Mouse (Mus musculus) MEL-GATA-1-ER (cell line): ENCODE measurements around the gene Ccn5.

Source experiments
- DNase-seq: peaks from one replicate; pipeline ENCODE4 v3.0.0-alpha.2; 2012; ENCODE audit warnings: low read depth; ENCODE audit errors: extremely low read depth

Ccn5 gene

DNA sequence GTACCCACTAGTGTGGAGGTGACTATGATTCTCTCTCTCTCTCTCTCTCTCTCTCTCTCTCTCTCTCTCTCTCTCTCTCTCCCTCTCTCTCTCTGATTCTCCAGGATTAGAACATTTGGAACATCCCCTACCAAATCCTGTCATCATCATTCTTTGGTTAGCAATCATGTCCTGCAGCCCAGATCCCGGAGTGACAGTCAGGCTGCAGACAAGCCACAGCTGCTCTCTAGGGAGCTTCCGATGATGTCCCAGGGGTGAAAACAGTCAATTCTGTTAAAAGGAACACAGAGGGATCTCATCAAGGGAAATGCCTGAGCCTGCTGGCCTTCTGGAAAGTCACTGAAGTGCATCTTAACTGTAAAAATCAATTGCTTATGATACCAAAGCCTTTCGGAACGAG is 21.4 kb downstream of the Ccn5 start:
- DNase-seq: no peak

DNA sequence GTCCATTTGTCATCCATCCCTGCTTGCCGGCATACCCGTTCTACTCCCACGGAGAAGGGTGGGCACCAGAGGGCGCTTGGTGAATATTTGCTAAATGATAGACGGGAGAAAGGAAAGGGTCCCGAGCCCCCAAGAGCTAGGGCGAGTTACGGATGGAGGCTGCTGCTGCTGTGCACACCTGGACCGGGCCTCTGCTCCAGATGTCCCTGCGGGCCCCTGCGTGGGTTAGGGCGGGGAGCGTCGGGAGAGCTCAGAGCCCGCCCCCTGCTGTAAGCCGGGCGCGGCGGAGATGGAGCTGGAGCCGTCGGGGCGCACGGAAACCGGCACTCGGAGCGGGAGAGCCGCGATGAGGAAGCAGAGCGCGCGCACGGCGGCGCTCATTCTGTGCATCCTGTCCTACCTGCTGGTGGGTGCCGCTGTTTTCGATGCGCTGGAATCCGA is 32.8 kb downstream of the Ccn5 start, which contains the start of gene Kcnk15:
TSS of gene Kcnk15 (plus strand) at position 191 of the 441 bp plus-strand sequence.
- DNase-seq: no peak

DNA sequence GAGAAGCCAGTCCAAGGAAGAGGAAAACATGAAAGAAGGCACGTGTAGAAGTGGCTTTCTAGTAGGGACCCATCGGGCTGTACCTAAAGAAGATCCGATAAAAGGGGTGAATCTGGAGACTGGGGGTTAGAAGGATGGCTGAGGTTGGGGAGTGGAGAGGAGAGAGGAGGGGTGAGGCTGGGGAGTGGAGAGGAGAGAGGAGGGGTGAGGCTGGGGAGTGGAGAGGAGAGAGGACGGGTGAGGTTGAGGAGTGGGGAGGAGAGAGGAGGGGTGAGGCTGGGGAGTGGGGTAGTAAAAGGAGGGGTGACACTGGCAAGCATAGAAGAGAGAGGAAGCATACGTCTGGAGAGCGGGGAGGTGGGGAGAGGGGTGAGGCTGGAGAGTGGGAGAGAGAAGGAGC is 36.6 kb downstream of the Ccn5 start:
- DNase-seq: no peak

DNA sequence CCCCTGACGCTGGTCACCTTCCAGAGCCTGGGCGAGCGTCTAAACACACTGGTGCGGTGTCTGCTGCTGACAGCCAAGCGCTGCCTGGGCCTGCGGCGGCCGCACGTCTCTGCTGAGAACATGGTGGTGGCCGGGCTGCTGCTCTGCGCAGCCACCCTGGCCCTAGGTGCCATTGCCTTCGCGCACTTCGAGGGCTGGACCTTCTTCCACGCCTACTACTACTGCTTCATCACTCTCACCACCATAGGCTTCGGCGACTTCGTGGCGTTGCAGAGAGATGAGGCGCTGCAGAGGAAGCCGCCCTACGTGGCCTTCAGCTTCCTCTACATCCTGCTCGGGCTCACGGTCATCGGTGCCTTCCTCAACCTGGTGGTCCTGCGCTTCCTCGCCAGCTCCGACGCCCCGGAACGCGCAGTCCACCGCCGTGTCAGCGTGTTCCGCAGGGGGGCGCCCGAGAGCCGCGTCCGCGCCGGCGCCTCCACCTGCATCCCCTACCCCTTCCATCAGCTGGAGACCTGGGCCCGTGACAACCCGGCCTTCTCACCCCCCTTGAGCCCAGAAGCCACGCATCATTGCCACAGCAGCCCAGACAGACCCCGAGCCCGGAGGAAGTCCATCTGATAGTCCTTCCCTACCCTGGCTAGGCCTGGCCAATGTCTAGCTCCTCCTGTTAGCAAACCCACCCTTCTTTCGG is 37.7 kb downstream of the Ccn5 start:
- no peak for DNase-seq

DNA sequence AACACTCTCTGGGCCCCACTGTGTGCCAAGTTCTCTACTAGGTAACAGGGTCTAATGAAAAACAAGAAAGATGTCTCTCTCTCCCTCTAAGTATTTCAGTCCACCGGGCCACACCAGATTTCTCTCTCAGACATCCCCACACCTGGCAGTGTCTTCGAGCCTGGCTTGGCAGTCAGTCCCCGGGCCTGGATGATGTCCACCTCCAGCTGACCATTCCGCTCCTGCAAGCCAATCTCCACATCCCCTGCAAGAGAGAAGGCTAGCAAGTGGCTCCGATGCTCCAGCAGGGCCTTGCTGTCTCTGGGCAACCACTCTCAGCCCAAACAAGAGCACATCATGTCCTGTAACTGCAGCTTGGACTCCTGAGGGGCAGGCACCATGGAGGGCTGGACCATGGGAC is 44.6 kb downstream of the Ccn5 start:
- DNase-seq: no peak

DNA sequence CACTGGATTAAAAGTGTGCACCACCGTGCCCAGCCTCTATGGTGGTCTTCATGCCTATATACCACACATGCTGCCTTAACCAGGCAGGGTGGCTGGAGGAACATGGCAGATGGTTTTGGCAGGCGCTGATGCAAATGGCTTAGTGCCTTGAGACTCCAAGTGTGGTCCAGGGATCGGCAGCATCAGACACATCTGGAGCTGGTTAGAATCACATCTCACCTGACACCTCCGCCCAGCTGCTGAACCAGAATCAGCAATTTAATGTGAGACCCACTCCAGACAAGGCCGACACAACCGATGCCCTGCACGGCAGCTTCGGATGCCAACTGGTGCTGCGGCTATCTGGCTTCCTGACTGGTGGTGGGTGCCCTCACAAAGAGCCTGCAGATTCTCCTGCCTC is 45.4 kb downstream of the Ccn5 start:
- DNase-seq: no peak

DNA sequence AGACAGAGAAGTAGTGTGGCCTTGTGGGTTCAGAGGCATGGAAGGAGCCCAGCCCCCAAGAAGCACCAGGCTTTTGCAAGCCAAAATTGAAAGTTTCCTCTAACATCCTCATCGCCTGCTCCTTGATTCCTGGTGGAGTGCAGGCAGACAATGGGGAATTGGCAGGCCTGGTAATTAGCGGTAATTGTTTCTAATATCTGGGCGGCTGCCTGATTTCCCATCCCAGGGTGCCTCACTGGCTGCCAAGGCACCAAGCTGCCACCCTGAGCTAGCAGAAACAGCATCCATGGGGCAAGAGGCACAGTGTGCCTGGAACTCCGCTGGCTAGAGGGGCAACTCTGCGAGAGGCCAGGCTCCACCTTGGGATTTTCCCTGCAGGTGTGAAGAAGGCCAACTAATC is 49.1 kb downstream of the Ccn5 start:
- DNase-seq: no peak

DNA sequence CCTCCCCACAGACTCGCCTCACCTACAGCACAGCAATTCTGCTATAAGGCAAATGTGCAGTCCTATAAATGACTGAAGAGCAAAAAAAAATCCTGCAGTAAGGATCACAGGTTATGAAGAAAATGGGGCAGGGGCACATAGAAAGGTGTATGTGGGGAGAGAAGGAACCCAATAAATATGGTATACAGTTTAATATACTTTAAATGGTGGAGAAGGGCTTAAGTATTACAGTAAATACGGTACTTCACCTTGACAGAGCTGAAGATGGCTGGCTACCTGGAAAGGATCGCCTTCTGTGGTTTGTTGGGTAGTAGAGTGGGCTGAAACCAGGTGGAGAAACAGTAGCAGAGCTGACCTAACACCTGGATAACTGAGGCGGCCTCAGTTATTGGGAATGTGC is 50.6 kb downstream of the Ccn5 start:
- DNase-seq: no peak

DNA sequence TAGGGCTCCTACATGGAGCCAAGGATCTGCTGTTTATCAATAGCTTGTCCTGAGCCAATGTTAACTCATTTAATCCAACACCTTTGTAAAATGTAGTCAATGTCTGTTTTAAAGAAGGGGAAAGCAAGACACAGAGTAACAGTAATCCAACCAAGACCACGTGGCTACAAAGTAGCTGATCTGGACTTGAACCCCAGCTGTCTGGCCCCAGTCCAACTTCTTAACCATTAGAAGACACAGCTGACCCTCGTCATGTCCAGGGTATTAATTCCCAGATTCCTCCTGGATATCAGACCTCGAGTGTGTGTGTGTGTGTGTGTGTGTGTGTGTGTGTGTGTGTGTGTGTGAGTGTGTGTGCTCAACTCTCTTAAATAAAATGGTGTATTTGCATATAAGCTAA is 51.2 kb downstream of the Ccn5 start:
- no peak for DNase-seq

DNA sequence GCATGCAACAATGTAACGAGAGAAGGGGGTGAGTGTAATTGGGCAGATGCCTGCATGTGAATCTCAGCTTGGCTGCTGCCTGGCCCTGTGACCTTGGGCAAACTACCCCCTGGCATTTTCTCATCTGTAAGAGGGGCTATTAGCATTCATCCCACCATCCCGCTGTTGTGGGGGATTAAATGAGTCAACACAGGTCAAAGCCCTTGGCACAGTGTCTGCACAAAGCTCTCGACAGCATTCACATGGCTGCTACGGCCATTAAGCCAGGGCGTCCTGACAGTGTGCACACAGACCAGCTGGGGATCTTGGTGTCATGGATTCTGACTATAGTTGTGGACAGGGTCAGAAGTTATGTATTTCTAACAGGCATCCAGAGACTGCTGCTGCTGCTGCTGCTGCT is 54.2 kb downstream of the Ccn5 start:
- DNase-seq: no peak

DNA sequence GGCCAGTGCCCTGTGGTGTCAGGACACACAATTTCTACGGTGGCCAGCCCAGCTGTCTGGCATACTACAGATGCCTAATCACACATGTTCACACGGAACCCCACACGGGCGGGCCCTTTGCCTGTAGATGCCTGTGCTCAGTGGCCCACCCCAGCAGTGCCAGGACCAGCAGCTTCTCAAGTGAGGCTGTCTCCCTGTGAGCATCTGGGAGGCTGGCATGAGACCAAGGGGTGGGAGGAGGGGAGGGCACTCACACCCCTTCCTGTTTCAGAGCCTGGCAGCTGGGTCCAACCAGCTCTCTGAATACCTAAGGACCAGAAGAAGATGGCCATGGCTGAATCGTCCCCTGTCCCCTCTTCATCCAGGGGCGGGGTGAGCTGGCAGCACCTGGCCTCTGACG is 54.8 kb downstream of the Ccn5 start:
- DNase-seq: no peak

DNA sequence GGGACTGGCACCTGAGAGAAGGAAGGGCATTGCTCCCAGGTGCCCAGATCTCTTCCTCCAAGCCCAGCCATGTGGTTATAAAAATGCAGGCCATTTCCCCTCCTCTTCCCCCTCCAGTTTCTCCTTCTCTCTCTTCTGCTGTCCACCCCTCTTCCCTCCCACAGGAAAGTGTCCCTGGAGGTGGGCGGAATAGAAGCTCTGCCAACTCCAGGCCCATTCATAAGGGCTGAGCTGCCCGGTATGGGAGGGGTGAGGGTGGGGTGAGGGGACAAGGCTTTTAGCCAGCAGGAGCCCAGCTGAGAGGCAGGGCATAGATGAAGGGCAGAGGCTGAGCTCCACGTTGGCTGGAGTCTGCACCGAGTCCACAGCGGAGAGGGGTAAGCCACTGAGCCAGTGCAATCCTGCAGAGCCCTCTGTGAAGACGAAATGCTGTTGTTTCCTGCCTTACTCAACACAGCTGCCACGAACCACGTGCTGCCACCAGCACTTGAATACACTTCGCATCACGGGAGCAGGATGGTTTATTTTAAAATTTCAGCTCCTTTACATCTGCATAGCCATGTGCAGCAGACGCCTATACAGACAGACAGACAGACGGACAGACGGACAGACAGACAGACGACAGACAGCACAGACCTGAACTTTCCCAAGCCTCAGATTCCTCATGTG is 56.3 kb downstream of the Ccn5 start:
- no peak for DNase-seq

DNA sequence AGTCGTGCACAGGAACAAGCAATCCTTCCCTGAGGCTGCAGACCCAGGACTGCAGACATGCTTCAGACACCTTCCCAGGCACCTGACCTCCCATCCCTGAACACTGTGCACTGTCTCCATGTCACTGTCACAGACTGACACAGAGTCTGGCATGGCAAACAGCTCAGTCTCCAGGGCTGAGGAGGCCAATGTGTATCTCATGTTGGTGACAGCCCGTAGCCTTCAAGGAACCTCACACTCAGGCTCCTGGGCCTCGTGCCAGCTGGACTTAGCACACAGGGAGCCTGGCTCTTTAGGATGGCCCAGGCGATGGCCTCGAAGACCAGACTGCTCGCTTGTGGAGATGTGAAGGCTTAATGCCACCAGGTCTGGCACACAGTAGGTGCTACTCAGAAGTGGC is 60.2 kb downstream of the Ccn5 start:
- no peak for DNase-seq
